Mouse (Mus musculus) liver, postnatal 0 days (tissue): ENCODE data around the gene Armc8. TPM values are rescaled to one million over a fixed set of nuclear protein-coding genes. Genes with fewer than 3 reads are reported as not detected.
A peak's percentile ranks its signal among the peaks of the same experiment; 100 is the strongest.

Experiments
- ATAC-seq: fragments of 200-750 bp; cut with Nextera tagmentation; 2 replicates; pipeline ENCODE4 v1.8.0; 2017; ENCODE audit warnings: mild to moderate bottlenecking, moderate library complexity
- DNase-seq: peaks from one replicate; pipeline ENCODE4 v3.0.0-alpha.2; 2016
- H3K27ac ChIP-seq: fragments of 300-500 bp; sonication (generic); 2 replicates; pipeline ENCODE4 v1.5.1; 2014; ENCODE audit warnings: antibody characterized with exemption, moderate library complexity, mild to moderate bottlenecking, low read depth
- H3K27me3 ChIP-seq: fragments of 300-500 bp; sonication (generic); 2 replicates; pipeline ENCODE4 v1.6.1; 2014; ENCODE audit warnings: low read length, control low read depth, mixed read lengths; ENCODE audit not compliant: insufficient read depth
- H3K36me3 ChIP-seq: fragments of 300-500 bp; sonication (generic); replicated peaks from 2 replicates; pipeline ENCODE4 v1.6.1; 2014; ENCODE audit warnings: mild to moderate bottlenecking, control low read depth, low read length, moderate library complexity, mixed read lengths; ENCODE audit not compliant: insufficient read depth
- H3K4me1 ChIP-seq: fragments of 300-500 bp; sonication (generic); 2 replicates; pipeline ENCODE4 v1.6.1; 2014; ENCODE audit warnings: antibody characterized with exemption, mild to moderate bottlenecking, control low read depth; ENCODE audit not compliant: insufficient read depth
- H3K4me2 ChIP-seq: fragments of 300-500 bp; sonication (generic); 2 replicates; pipeline ENCODE4 v1.6.1; 2014; ENCODE audit warnings: low read depth, mild to moderate bottlenecking, low read length, moderate library complexity, mixed read lengths
- H3K4me3 ChIP-seq: fragments of 300-500 bp; sonication (generic); 2 replicates; pipeline ENCODE4 v1.5.1; 2014; ENCODE audit warnings: low read depth, low read length
- H3K9ac ChIP-seq: fragments of 300-500 bp; sonication (generic); replicated peaks from 2 replicates; pipeline ENCODE4 v1.6.1; 2014; ENCODE audit warnings: mild to moderate bottlenecking, moderate library complexity
- H3K9me3 ChIP-seq: fragments of 300-500 bp; sonication (generic); 2 replicates; pipeline ENCODE4 v1.6.1; 2016; ENCODE audit warnings: mild to moderate bottlenecking, control low read depth, low read length, mixed read lengths
- CTCF ChIP-seq: sonication (generic); IDR thresholded peaks from 2 replicates; pipeline ENCODE4 v1.5.1; 2016; ENCODE audit warnings: antibody characterized with exemption, low read depth
- EP300 ChIP-seq: IDR thresholded peaks from 2 replicates; pipeline ENCODE4 v1.6.1; 2016; ENCODE audit warnings: antibody characterized with exemption, low read depth, mild to moderate bottlenecking
- WGBS: fragments of 180-500 bp; shearing (Covaris S2); extraction: QIAGEN DNeasy Blood & Tissue Kit; methylation state at CpG from one replicate; pipeline ENCODE4 v1.1.7; 2014; ENCODE audit not compliant: insufficient replicate concordance; 5-methylcytosine and 5-hydroxymethylcytosine counted together
- polyA plus RNA-seq: library from polyadenylated mRNA; unstranded; fragments of >200 nt; fragmentation: Nextera tagmentation; extraction: Ambion mirVana; gene quantifications from 2 replicates; pipeline ENCODE4 v1.2.1, GENCODE M21; 2015

Gene Armc8
- polyA plus RNA-seq, 1 experiment from 2014 or later, result 7.9 TPM

GRCm38 (mm10) chr9:99559557-99559904 is 9.2 kb downstream of the Armc8 start:
- no peak for DNase-seq
- H3K4me2 ChIP-seq, result peak overlapping the region; percentile 7
- no peak overlapping the region for H3K4me3 ChIP-seq
- ATAC-seq, result no peak
- no peak overlapping the region for H3K9ac ChIP-seq
- no peaks in the 10 kb centered on the region for H3K36me3 ChIP-seq
- H3K27ac ChIP-seq, result no peak overlapping the region
- TF ChIP-seq CTCF (no peak), EP300 (no peak)
- H3K4me1 ChIP-seq, result peaks cover 11% of the 10 kb centered on the region
- H3K9me3 ChIP-seq, result no peaks in the 10 kb centered on the region
- no peaks in the 10 kb centered on the region for H3K27me3 ChIP-seq

- TF ChIP-seq EP300 (no peak), CTCF (no peak)
- H3K27me3 ChIP-seq, result no peaks in the 10 kb centered on the region
- H3K36me3 ChIP-seq, result no peaks in the 10 kb centered on the region
- H3K27ac ChIP-seq, result no peak overlapping the region
- H3K4me3 ChIP-seq, result no peak overlapping the region
- H3K9me3 ChIP-seq, result no peaks in the 10 kb centered on the region
- DNase-seq (no peak), ATAC-seq (no peak)
- H3K4me2 ChIP-seq, result peak overlapping the region; percentile 7
- H3K4me1 ChIP-seq, result peaks cover 14% of the 10 kb centered on the region
- no peak overlapping the region for H3K9ac ChIP-seq
- WGBS, result 43% methylated on average over 7 of the region's 7 CpGs
Measured at GRCm38 (mm10) chr9:99558824-99559556, 9.7 kb downstream of the Armc8 start.

- Histone ChIP-seq H3K36me3 (no peaks in the 10 kb centered on the region), H3K9me3 (no peaks in the 10 kb centered on the region), H3K9ac (no peak overlapping the region), H3K4me2 (no peak overlapping the region), H3K27ac (no peak overlapping the region), H3K27me3 (no peaks in the 10 kb centered on the region), H3K4me1 (peaks cover 11% of the 10 kb centered on the region), H3K4me3 (no peak overlapping the region)
- ATAC-seq, result no peak
- no peak for TF ChIP-seq CTCF
- no peak for TF ChIP-seq EP300
- WGBS, result 36% methylated on average over 8 of the region's 8 CpGs
- DNase-seq, result no peak
Measured at GRCm38 (mm10) chr9:99557580-99558300, 11.0 kb downstream of the Armc8 start.

GRCm38 (mm10) chr9:99555253-99555652 is 13.4 kb downstream of the Armc8 start:
- H3K36me3 ChIP-seq, result no peaks in the 10 kb centered on the region
- DNase-seq, result no peak
- WGBS, result 45% methylated on average over 3 of the region's 3 CpGs
- TF ChIP-seq CTCF (no peak), EP300 (no peak)
- H3K4me3 ChIP-seq, result no peak overlapping the region
- ATAC-seq, result no peak
- H3K9me3 ChIP-seq, result no peaks in the 10 kb centered on the region
- no peak overlapping the region for H3K9ac ChIP-seq
- H3K4me1 ChIP-seq, result peaks cover 8% of the 10 kb centered on the region
- no peak overlapping the region for H3K4me2 ChIP-seq
- no peaks in the 10 kb centered on the region for H3K27me3 ChIP-seq
- no peak overlapping the region for H3K27ac ChIP-seq

GRCm38 (mm10) chr9:99554052-99554451 is 14.6 kb downstream of the Armc8 start:
- Histone ChIP-seq H3K27ac (no peak overlapping the region), H3K27me3 (no peaks in the 10 kb centered on the region), H3K9ac (no peak overlapping the region), H3K4me1 (peaks cover 8% of the 10 kb centered on the region), H3K36me3 (no peaks in the 10 kb centered on the region), H3K4me2 (no peak overlapping the region), H3K4me3 (no peak overlapping the region), H3K9me3 (no peaks in the 10 kb centered on the region)
- no peak for DNase-seq
- TF ChIP-seq CTCF, result no peak
- no peak for TF ChIP-seq EP300
- no peak for ATAC-seq

- Histone ChIP-seq H3K4me2 (no peak overlapping the region), H3K9ac (no peak overlapping the region), H3K27me3 (no peaks in the 10 kb centered on the region), H3K4me1 (peaks cover 8% of the 10 kb centered on the region), H3K9me3 (no peaks in the 10 kb centered on the region), H3K36me3 (no peaks in the 10 kb centered on the region), H3K27ac (no peak overlapping the region), H3K4me3 (no peak overlapping the region)
- no peak for DNase-seq
- ATAC-seq, result no peak
- TF ChIP-seq CTCF (no peak), EP300 (no peak)
- WGBS, result 70% methylated on average over 2 of the region's 2 CpGs
Measured at GRCm38 (mm10) chr9:99553049-99553448, 15.7 kb downstream of the Armc8 start.
